Mouse (Mus musculus) erythroblast, adult 5-6 weeks (primary cell): ENCODE data around the gene Tecta. TPM values are rescaled to one million over a fixed set of nuclear protein-coding genes. Genes with fewer than 3 reads are reported as not detected.

Experiments
- ATAC-seq: replicated peaks from 2 replicates; pipeline ENCODE4 v1.8.0; 2016; ENCODE audit warnings: moderate number of reproducible peaks, mild to moderate bottlenecking, moderate TSS enrichment, inconsistent platforms; ENCODE audit not compliant: poor library complexity, low FRiP score, severe bottlenecking
- total RNA-seq, 2 experiments: library from RNA; stranded (forward) in 1 of 2; stranded (reverse) in 1 of 2; fragments of 150-400 nt in 1 of 2; fragments of 200-764, 138-1000 nt in 1 of 2; gene quantifications; 2 replicates each; pipeline versions ENCODE4 v1.2.3 to v1.2.4; 2015 to 2017; ENCODE audit warnings: low replicate concordance in 2 of 2

Tecta gene
- total RNA-seq (2015; ENCODE audit: low replicate concordance), result 0.63 TPM in 1 of 2 replicates, not detected in the other
- total RNA-seq (2017; ENCODE audit: low replicate concordance), result 1.1 TPM in 2 replicates

GRCm38 (mm10) chr9:42399829-42400228, at the start of gene Tecta:
Tecta (minus strand) TSS chr9:42399929.
- no peak for ATAC-seq

- no peak for ATAC-seq
These were observed 49.3 kb upstream of the Tecta start for GRCm38 (mm10) chr9:42449043-42449442.

- ATAC-seq, result no peak
These were observed 42.4 kb upstream of the Tecta start for GRCm38 (mm10) chr9:42442100-42442499.

- ATAC-seq, result no peak
These were observed 41.5 kb upstream of the Tecta start for GRCm38 (mm10) chr9:42441234-42441633.

- no peak for ATAC-seq
These were observed 39.7 kb upstream of the Tecta start for GRCm38 (mm10) chr9:42439446-42439845.

- no peak for ATAC-seq
These were observed 32.4 kb upstream of the Tecta start for GRCm38 (mm10) chr9:42432155-42432554.

- ATAC-seq, result no peak
These were observed 31.9 kb upstream of the Tecta start for GRCm38 (mm10) chr9:42431606-42432005.

GRCm38 (mm10) chr9:42428060-42428924, 28.6 kb upstream of the Tecta start:
- no peak for ATAC-seq

- ATAC-seq, result no peak
These were observed 27.1 kb upstream of the Tecta start for GRCm38 (mm10) chr9:42426661-42427358.

- ATAC-seq, result no peak
These were observed 23.9 kb upstream of the Tecta start for GRCm38 (mm10) chr9:42423649-42424048.

GRCm38 (mm10) chr9:42419687-42420086, 20.0 kb upstream of the Tecta start:
- 0 out of 2 replicates have a peak, but pooled peaks have one; percentile 8 for ATAC-seq

- no peak for ATAC-seq
These were observed 19.1 kb upstream of the Tecta start for GRCm38 (mm10) chr9:42418786-42419185.

GRCm38 (mm10) chr9:42417352-42417952, 17.7 kb upstream of the Tecta start:
- ATAC-seq, result no peak

- ATAC-seq, result no peak
These were observed 15.5 kb upstream of the Tecta start for GRCm38 (mm10) chr9:42415184-42415583.

GRCm38 (mm10) chr9:42413345-42413744, 13.6 kb upstream of the Tecta start:
- ATAC-seq, result no peak

- no peak for ATAC-seq
These were observed 11.6 kb upstream of the Tecta start for GRCm38 (mm10) chr9:42411296-42411695.

GRCm38 (mm10) chr9:42405736-42406135, 6.0 kb upstream of the Tecta start:
- ATAC-seq, result no peak

- ATAC-seq, result no peak
These were observed 1.8 kb upstream of the Tecta start for GRCm38 (mm10) chr9:42401486-42401885.

- ATAC-seq, result no peak
These were observed 3.6 kb downstream of the Tecta start for GRCm38 (mm10) chr9:42396141-42396540.

GRCm38 (mm10) chr9:42394903-42395302, 4.8 kb downstream of the Tecta start:
- no peak for ATAC-seq
